Mouse (Mus musculus): ENCODE measurements around the gene Ywhab.

- TF ChIP-seq POLR2A (IDR thresholded peaks at IDR 0.05; ENCODE audit: insufficient read depth, low read depth, low read length), result peak; percentile 65
- TF ChIP-seq CTCF (IDR thresholded peaks at IDR 0.05), result no peak
Measured at GRCm38 (mm10) chr2:163994654-163994976, at the start of gene Ywhab.
